Mouse (Mus musculus): Measurements from ENCODE around the gene Olfr429. TPM values are rescaled to one million over a fixed set of nuclear protein-coding genes. Genes with fewer than 3 reads are reported as not detected.

The Olfr429 gene
- polyA plus RNA-seq, 1 experiment from 2014 or later, result not detected

DNA sequence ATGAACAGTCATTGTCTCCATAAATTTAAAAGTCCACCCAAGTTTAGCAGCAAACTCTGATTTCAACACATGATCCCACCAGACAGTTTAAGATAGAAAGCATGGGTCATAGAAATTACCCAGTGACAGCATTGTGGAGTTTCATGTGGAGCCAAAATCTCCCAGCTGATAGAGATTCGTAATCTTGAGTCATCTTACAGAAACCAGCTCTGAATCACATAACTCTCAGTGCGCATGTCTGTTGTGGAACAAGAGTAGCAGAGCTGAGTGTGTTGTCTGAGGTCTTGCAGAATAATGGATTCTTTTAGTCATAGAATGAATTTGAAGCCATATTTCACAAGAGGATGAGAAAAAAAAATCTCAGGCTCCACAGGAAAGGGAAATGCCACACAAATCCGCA is 31.1 kb upstream of the Olfr429 start:
- Histone ChIP-seq H3K36me3 (replicated peaks) (no peaks in the 10 kb centered on the region), H3K9me3 (no peaks in the 10 kb centered on the region), H3K4me3 (no peak overlapping the region), H3K27ac (replicated peaks) (no peak overlapping the region), H3K27me3 (replicated peaks; ENCODE audit: low read depth, poor library complexity, severe bottlenecking) (no peaks in the 10 kb centered on the region), H3K4me1 (no peaks in the 10 kb centered on the region)
- WGBS, result 89% methylated on average over 3 of the region's 3 CpGs
- DNase-seq (ENCODE audit: low spot score), result no peak

DNA sequence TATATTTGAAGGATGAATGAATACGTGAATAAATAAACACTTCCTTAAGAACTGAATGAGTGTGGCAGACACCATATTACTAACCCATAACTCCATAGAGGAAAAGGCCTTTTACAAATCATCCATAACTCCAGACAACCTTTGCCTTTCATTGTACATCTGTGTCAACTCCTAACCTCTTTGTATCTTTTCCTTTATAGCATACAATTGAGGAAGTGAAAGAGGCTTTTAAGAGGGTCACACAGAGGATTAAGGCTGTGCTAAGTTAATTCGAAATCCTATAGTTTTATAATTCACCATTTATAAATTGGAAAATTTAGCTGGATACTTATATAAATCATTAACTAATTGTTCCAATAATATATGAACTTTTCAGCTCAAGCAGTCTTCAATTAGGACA is 28.9 kb upstream of the Olfr429 start:
- Histone ChIP-seq H3K4me1 (no peaks in the 10 kb centered on the region), H3K4me3 (no peak overlapping the region), H3K9me3 (no peaks in the 10 kb centered on the region), H3K36me3 (replicated peaks) (no peaks in the 10 kb centered on the region), H3K27me3 (replicated peaks; ENCODE audit: low read depth, poor library complexity, severe bottlenecking) (no peaks in the 10 kb centered on the region), H3K27ac (replicated peaks) (no peak overlapping the region)
- WGBS, result 84% methylated on average over 2 of the region's 2 CpGs
- DNase-seq (ENCODE audit: low spot score), result no peak

DNA sequence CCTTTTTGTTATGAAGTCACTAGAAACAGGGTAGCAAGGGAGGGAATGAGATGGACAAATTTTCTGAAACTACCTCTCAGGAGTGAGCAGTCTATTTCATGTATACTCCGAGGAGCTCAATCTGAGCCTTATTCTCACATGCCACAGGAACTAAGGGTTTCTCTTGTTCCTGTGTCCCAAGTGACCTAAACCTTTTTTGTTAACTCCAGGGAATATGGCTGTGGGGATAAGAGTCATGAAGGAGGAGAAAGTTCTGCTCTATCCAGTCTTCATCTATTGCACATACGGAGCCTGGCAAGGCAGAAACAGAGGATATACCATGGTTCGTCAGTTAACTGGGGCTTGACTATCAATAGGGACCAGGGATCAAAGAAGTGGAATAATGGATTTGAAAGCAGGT is 17.8 kb upstream of the Olfr429 start, which contains the start of gene Olfr430:
Gene Olfr430, plus strand, starts transcription at position 301 of the 400 bp plus-strand sequence.
- H3K36me3 ChIP-seq (replicated peaks), result no peaks in the 10 kb centered on the region
- no peak for DNase-seq (ENCODE audit: low spot score)
- H3K27me3 ChIP-seq (replicated peaks; ENCODE audit: low read depth, poor library complexity, severe bottlenecking), result no peaks in the 10 kb centered on the region
- H3K4me3 ChIP-seq, result no peak within 1 kb of the TSS
- 89% methylated on average over 3 of the region's 3 CpGs for WGBS
- no peaks in the 10 kb centered on the region for H3K9me3 ChIP-seq
- no peak within 1 kb of the TSS for H3K27ac ChIP-seq (replicated peaks)
- no peaks in the 10 kb centered on the region for H3K4me1 ChIP-seq

DNA sequence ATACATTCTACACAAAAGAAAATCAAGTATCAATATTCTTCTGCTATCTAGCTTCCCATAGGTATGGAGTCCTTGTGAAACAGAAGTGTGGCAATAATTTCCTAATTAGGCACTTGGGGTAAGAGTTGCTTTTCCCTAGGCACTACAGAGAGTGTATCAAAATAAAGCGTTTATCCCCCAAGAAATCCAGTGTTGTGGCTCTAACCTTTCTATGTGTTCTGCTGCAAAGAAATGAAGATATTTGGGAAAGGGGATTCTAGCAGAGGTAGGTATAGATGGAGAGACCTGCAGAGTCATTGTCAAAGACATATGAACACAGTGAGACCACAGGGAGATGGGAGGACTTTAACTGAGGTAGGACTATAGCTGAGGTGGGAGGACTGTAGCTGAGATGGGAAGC is 12.5 kb downstream of the Olfr429 start, which contains the start of gene Olfr427:
Gene Olfr427, plus strand, starts transcription at position 301 of the 400 bp plus-strand sequence.
- Histone ChIP-seq H3K4me3 (no peak within 1 kb of the TSS), H3K4me1 (no peaks in the 10 kb centered on the region), H3K27me3 (replicated peaks; ENCODE audit: low read depth, poor library complexity, severe bottlenecking) (no peaks in the 10 kb centered on the region), H3K9me3 (no peaks in the 10 kb centered on the region), H3K27ac (replicated peaks) (no peak within 1 kb of the TSS), H3K36me3 (replicated peaks) (no peaks in the 10 kb centered on the region)
- no peak for DNase-seq (ENCODE audit: low spot score)
- WGBS, result 85% methylated on average over 1 of the region's 1 CpGs

DNA sequence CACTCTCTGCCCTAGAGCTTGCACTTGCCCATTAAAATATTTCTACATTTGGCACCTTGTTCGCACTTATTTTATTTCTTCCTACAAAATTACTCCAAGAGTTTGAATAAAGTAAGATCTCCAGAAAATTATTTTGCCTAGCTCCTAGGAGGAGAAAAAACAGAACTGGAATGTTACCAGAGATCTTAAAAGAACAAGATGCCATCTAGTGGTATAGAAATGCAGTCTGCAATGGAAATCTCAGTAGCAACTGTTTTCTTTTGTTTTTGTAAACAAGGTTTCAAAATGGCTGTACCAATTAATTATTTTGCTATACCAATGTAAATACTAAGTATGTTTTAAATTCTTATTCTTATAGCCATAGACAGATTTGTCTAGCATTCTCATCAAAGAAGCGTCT is 19.6 kb downstream of the Olfr429 start:
- 66% methylated on average over 2 of the region's 2 CpGs for WGBS
- H3K27ac ChIP-seq (replicated peaks), result no peak overlapping the region
- no peak overlapping the region for H3K4me3 ChIP-seq
- no peaks in the 10 kb centered on the region for H3K27me3 ChIP-seq (replicated peaks; ENCODE audit: low read depth, poor library complexity, severe bottlenecking)
- no peaks in the 10 kb centered on the region for H3K9me3 ChIP-seq
- H3K36me3 ChIP-seq (replicated peaks), result no peaks in the 10 kb centered on the region
- no peaks in the 10 kb centered on the region for H3K4me1 ChIP-seq
- no peak for DNase-seq (ENCODE audit: low spot score)

DNA sequence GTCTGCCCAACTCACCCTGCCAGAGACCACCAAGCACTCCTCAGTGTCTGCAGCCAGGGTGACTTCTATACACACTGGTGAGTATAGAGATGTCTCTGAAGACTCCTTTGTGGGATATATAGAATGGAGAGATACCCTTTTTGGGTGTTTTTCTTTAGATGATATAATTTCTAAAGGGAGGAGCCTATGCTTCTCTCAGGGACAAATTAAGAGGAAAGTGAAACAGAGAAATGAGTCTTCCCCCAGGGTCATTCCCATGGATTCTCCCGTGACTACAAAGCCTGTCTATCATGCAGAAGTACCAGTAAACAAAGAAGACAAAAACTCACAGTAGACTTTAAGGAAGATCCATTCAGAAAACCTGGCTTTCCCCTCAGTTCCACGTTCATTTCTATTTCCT is 36.9 kb downstream of the Olfr429 start, which contains the start of gene Olfr231:
Gene Olfr231, minus strand, starts transcription at position 101 of the 400 bp plus-strand sequence.
- Histone ChIP-seq H3K4me1 (no peaks in the 10 kb centered on the region), H3K27ac (replicated peaks) (no peak within 1 kb of the TSS), H3K27me3 (replicated peaks; ENCODE audit: low read depth, poor library complexity, severe bottlenecking) (no peaks in the 10 kb centered on the region), H3K4me3 (no peak within 1 kb of the TSS), H3K9me3 (no peaks in the 10 kb centered on the region), H3K36me3 (replicated peaks) (no peaks in the 10 kb centered on the region)
- DNase-seq (ENCODE audit: low spot score), result no peak
- 49% methylated on average over 2 of the region's 2 CpGs for WGBS

DNA sequence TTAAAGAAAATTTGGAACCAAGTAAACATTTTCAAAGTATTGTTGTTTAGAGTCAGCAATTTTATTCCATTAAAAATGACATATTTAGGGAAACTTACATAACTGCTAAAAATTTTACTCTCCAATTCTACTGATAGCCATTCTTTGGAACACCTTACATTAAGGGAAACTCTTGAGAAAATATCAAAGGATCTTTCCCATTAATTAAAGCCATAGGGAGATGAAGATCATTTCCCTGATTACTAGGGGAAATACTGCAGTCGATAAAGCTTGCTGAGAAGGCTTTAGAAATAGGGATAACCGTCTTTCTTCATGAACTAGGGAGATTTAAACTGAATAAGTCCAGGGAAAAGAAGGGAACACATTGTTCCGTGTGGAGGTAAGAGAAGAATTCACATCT is 47.1 kb downstream of the Olfr429 start, which contains the start of gene Olfr424:
Gene Olfr424, plus strand, starts transcription at position 301 of the 400 bp plus-strand sequence.
- no peaks in the 10 kb centered on the region for H3K4me1 ChIP-seq
- 78% methylated on average over 3 of the region's 3 CpGs for WGBS
- H3K27ac ChIP-seq (replicated peaks), result no peak within 1 kb of the TSS
- no peak for DNase-seq (ENCODE audit: low spot score)
- no peak within 1 kb of the TSS for H3K4me3 ChIP-seq
- H3K36me3 ChIP-seq (replicated peaks), result no peaks in the 10 kb centered on the region
- H3K27me3 ChIP-seq (replicated peaks; ENCODE audit: low read depth, poor library complexity, severe bottlenecking), result no peaks in the 10 kb centered on the region
- no peaks in the 10 kb centered on the region for H3K9me3 ChIP-seq

DNA sequence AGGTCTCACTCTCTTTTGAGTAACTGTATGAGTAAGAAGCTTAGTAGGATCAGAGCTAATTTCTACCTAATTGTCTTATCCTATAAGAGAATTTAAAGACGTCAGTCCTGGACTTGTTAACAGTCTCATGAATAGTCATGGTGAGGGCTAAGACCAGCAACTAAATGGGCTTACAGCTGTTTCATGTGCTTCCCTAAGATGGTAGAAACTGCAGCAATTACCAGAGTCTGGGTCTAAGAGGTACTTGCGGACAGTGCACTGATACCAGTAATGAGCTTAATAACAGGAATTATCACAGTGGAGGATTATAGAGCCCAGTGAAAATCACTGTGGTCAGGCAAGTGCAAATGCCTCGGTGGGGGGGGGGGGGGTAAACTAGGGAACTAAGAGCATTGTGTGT is 47.9 kb downstream of the Olfr429 start:
- no peak overlapping the region for H3K27ac ChIP-seq (replicated peaks)
- H3K9me3 ChIP-seq, result no peaks in the 10 kb centered on the region
- no peaks in the 10 kb centered on the region for H3K36me3 ChIP-seq (replicated peaks)
- no peaks in the 10 kb centered on the region for H3K27me3 ChIP-seq (replicated peaks; ENCODE audit: low read depth, poor library complexity, severe bottlenecking)
- no peak for DNase-seq (ENCODE audit: low spot score)
- H3K4me1 ChIP-seq, result no peaks in the 10 kb centered on the region
- WGBS, result 65% methylated on average over 3 of the region's 3 CpGs
- H3K4me3 ChIP-seq, result no peak overlapping the region

Other genes with a start within 250 kb of the Olfr429 start
- gene Ifi211, start 171.3 kb upstream of the Olfr429 start, polyA plus RNA-seq (2016; fragmentation: Nextera tagmentation; extraction: Ambion mirVana), result 0.11 TPM in 1 of 2 replicates, not detected in the other
- 0.10 TPM in 1 of 2 replicates, not detected in the other for gene Mndal, start 141.8 kb upstream of the Olfr429 start, polyA plus RNA-seq (2016; fragmentation: Nextera tagmentation; extraction: Ambion mirVana)
- gene Ifi203, start 141.7 kb upstream of the Olfr429 start, polyA plus RNA-seq (2016; fragmentation: Nextera tagmentation; extraction: Ambion mirVana), result 0.26 TPM in 1 of 2 replicates, not detected in the other
- gene Ifi202b, start 101.6 kb upstream of the Olfr429 start, polyA plus RNA-seq (2016; fragmentation: Nextera tagmentation; extraction: Ambion mirVana), result not detected in 2 replicates
- not detected in 2 replicates for gene Ifi205, start 52.5 kb upstream of the Olfr429 start, polyA plus RNA-seq (2016; fragmentation: Nextera tagmentation; extraction: Ambion mirVana)
- gene Olfr433, start 43.6 kb upstream of the Olfr429 start, polyA plus RNA-seq (2016; fragmentation: Nextera tagmentation; extraction: Ambion mirVana), result not detected in 2 replicates
- not detected in 2 replicates for gene Olfr432, start 35.1 kb upstream of the Olfr429 start, polyA plus RNA-seq (2016; fragmentation: Nextera tagmentation; extraction: Ambion mirVana)
- gene Olfr430, start 17.7 kb upstream of the Olfr429 start, polyA plus RNA-seq (2016; fragmentation: Nextera tagmentation; extraction: Ambion mirVana), result not detected in 2 replicates
- not detected in 2 replicates for gene Olfr427, start 12.6 kb downstream of the Olfr429 start, polyA plus RNA-seq (2016; fragmentation: Nextera tagmentation; extraction: Ambion mirVana)
- 0.31 TPM in 1 of 2 replicates, not detected in the other for gene Olfr231, start 36.8 kb downstream of the Olfr429 start, polyA plus RNA-seq (2016; fragmentation: Nextera tagmentation; extraction: Ambion mirVana)
- gene Olfr424, start 47.2 kb downstream of the Olfr429 start, polyA plus RNA-seq (2016; fragmentation: Nextera tagmentation; extraction: Ambion mirVana), result not detected in 2 replicates
- gene Olfr420, start 71.3 kb downstream of the Olfr429 start, polyA plus RNA-seq (2016; fragmentation: Nextera tagmentation; extraction: Ambion mirVana), result 0.09 TPM in 1 of 2 replicates, not detected in the other
- gene Spta1, start 88.4 kb downstream of the Olfr429 start, polyA plus RNA-seq (2016; fragmentation: Nextera tagmentation; extraction: Ambion mirVana), result 1.6 TPM in 2 replicates
- 0.05 TPM in 1 of 2 replicates, not detected in the other for gene Olfr419, start 167.7 kb downstream of the Olfr429 start, polyA plus RNA-seq (2016; fragmentation: Nextera tagmentation; extraction: Ambion mirVana)
- not detected in 2 replicates for gene Mptx1, start 246.2 kb downstream of the Olfr429 start, polyA plus RNA-seq (2016; fragmentation: Nextera tagmentation; extraction: Ambion mirVana)

Measured in embryonic facial prominence, embryonic 10.5 days (tissue).